Mouse (Mus musculus): Measurements from ENCODE around the gene Smlr1.

The Smlr1 gene

DNA sequence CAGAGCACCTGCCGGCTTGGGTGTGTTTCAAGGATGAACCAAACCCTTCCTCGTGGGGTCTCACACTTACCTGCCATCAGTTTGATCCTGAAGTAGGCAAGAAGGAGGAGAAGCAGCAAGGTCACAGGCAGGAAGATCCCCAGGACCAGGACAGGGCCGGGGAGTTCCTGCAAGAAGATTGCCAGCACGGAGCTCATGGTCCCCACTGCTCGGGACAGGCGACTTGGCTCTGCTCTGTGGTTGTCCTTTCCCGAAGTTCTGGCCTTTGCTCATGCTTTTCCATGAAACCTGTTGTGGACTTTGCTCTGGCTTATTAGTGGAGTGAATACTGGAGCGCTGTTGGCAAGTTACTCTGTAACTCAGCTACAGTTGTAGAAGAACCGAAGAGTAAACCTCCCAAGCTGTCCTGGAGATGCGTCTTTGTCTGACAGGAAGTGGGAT is at the start of gene Smlr1:
Gene Smlr1, minus strand, starts transcription at position 377 of the 441 bp plus-strand sequence.
- no peak for DNase-seq (ENCODE audit: low spot score)

DNA sequence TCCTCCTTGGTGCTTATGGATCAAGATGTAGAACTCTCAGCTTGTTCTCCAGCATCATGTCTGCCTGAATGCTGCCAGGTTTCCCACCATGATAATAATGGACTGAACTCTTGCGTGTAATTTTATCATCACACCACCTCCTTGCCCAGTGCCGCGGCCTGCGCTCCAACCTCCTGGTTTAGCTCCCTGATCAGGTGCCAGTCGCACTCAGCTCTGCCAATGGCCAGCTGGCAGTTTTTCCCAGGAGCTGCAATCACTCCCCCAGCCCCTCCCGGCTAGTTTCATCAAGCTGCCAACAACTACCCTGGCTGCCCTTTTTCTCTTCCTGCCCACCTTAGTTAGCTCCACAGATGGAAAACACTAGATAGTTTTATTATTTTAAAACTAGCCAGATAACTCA is 48.8 kb upstream of the Smlr1 start:
- no peak for DNase-seq (ENCODE audit: low spot score)

DNA sequence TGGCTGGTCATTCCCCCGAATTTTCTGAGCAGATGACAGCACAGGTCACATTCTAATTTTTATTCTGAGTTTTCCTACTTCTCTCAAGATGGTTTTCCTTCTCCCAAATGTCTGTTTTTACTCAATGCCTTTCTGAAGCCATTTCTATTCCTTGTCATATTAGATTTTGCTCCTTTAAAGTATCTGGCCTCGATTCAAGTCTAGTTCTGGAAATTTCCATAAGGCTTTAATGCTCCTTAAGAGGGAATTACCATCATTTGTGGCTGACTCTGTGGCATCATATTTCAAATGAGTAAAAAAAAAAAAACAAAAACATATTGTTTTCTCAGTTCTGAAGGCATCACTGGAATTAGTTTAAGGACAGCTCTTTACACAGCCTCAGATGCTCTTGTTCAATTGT is 44.0 kb upstream of the Smlr1 start:
- no peak for DNase-seq (ENCODE audit: low spot score)

DNA sequence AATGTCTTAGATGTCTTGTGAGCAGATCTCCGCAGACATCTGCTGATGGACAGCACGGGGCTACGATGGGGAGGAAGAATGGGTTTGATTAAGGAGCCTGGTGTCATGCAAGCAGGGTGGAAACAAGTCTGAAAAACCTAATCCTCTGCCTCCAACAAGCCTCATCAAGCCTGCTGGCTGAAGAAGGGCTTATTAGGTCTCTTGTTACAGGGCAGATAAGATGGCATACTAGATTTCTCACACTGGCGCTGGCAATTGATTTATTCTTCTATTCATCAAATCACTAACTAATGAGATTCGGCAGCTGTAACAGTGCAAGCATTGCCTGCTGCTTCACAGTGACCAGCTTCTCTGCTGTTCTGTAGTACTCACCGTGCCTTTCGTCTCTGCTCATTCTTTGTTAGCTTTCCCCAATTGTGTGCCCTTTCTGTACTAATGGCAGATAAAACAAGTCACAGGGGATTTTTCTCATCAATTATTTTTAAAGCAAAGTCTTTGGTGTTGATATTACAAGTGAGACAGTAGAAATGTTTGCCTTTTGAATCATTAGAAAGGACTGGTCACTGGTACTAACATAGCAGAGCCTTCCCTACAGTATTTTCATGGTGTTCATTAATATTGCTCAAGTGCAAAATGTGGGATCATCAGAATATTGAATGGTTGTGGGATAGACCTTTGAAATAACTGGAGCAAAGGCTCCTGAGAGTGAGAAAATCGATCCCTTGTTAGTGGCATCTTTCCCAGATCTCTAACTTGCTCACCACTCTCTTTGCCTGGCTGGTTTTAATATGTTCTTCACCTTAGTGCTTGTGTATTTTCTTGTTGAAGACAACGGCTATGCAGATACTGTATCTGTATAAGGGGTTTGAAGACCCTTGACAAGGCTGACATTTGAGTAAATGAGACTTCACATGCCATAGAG is 35.5 kb upstream of the Smlr1 start:
- DNase-seq (ENCODE audit: low spot score), result no peak

DNA sequence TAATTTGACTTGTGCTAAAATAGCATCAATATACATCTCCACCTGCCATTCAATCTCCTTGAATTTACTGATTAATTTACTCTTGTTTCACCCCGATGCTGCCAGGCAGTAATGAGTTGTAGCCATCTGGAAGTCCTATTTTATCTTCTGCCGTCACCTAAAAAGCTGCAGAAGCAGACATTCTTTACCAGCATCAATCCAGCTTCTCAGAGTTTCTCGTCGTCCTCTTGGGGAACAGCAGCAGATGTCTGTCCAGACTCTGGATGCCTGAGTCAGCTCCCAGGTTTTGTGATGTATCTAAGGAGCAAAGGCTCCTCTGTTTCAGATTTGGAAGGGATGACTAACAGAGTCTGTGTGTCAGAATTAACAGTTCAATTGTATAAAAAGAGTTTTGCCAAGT is 16.9 kb upstream of the Smlr1 start:
- DNase-seq (ENCODE audit: low spot score), result no peak

DNA sequence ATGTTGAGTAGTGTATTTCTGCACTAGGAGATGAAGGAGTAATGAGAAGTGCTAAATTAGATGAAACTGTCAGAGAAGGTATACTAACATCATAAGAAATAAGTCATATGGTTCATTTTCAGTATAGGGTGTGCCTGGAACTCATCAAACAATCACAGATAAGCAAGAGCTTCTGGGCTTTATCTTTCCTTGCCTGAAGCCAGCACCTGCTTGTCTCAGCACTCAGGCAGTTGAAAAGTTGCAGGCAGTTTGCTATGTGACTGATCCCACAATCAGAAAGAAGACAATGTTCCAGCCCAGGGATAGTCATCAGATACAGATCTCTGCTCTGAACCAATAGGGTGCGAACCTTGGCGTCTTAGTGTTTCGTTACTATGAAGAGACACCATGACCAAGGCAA is 5.0 kb upstream of the Smlr1 start:
- no peak for DNase-seq (ENCODE audit: low spot score)

DNA sequence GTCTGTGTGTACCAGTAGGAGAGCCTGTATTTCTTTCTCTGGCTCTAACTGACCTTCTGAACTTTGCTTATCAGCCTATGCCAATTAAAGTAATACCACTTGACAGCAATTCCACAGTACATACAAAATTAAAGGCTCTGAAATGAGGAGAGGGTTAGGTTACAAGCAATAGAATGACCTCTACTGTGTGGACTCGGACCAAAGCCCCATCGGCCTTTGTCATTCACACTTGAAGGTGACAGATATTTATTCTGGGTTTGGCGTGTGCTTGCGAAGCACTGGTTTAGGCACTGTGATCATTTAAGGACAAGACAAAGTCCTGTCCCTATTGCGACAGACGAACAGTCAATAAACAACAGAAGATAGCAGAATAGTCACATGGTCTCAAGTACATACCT is 3.7 kb upstream of the Smlr1 start:
- no peak for DNase-seq (ENCODE audit: low spot score)

DNA sequence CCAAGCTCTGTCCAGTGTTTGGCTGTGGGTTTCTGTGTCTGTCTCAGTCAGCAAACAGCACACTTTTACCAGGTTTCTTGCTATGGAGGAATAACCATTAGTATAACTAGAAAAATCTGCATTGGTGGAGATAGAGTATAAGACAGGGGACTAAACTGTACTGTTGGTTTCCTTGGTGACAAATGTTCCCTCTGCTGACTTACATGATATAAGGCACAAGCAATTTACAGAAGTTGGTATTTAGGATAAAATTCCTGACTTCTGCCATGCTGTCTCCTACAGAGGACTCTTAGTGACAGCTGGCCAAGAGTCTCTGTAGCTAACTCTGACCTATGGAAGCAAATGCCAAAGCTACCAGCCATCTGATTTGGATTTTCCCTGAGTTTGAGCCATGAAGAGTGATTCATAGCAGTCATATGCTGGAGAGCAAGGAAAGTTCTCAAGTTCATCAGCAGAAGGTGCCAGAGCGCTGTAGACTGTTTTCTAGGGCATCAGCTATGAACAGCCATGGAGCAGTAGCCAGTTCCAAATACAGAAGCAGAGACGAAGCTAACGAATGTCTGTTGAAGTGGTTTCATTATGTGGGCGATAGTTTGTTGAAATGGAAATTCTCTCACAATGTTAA is 3.2 kb upstream of the Smlr1 start:
- DNase-seq (ENCODE audit: low spot score), result no peak

DNA sequence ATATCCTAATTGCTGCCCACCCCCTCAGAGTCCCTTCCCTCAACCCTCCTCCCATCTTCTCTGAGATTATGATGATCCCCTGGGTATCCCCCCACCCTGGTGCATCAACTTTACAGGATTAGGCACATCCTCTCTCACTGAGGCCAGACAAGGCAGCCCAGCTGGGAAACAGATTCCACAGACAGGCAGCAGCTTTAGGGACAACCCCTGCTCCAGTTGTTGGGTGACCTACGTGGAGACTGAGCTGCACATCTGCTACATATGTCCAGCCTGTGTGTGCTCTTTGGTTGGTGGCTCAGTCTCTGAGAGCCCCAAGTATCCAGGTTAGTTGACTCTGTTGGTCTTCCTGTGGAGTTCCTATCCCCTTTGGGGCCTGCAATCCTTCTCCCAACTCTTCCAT is 2.7 kb upstream of the Smlr1 start:
- no peak for DNase-seq (ENCODE audit: low spot score)

DNA sequence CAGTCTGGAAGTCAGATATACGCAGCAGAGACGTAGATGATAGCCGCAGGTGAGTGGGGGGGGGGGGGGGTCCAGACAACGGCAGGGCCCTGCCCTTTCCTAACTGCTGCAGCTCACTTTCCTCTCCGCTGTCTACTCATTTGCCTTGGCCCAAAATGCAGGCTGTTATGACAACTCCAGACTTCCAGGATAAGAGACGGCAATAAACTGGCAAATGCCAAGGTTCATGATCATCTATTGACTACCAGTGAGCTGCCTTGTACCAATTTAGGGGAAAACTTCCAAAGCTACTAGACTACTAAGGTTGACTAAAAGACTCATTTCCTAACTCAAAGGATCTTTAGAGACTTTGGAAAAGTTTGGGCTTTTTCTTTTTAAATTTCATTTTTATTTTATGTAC is 554 bp upstream of the Smlr1 start:
- no peak for DNase-seq (ENCODE audit: low spot score)

DNA sequence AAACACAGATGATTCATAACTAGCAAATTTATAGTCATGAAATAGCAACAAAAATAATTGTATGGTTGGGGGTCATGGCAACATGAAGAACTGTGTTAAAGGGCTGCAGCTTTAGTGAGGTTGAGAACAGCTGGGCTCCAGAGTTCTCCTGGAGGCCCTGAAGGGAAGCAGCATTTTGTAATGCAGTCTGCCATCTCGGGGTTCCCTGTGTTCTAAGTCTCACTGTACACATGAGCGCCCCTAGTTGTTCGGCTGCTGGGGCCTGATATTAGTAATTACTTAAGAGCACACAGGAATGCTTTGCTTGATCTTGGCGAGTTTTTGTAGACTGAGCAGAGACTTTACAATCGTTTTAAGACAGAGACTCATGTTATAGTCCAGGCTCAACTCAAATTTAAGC is 1.6 kb downstream of the Smlr1 start:
- no peak for DNase-seq (ENCODE audit: low spot score)

DNA sequence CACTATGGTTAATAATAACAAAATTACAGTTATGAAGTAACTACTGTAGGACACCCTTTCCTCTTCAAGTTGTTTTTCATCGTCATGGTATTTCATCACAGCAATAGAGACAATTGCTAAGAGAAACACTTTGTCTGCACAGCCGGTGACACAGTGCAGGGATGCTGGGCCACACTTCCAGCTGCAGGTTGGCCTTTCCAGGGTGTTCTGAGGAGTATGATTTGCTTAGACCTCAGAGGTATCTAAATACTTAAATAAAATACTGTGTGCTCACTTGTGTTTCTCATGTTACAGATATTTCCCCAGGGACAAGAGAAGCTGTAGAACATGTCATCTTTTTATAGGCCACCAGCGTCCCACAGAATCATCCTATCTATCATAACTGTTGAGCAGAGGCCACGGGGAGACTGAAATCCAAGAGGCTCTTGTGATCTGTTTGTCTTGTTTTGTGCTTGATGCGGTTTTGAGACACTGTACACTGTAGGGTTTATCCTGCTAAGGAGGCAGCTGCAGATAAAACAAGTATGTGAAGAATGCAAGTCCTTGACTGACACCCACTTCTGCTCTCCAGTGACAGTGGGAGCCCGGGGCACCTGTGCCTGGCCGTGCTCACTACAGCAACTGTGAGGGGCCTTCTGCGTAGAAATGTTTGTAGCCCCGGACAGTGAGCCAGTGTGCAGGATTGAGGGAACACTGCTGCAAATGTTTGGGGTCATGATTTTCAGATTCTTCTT is 2.4 kb downstream of the Smlr1 start:
- DNase-seq (ENCODE audit: low spot score), result no peak

DNA sequence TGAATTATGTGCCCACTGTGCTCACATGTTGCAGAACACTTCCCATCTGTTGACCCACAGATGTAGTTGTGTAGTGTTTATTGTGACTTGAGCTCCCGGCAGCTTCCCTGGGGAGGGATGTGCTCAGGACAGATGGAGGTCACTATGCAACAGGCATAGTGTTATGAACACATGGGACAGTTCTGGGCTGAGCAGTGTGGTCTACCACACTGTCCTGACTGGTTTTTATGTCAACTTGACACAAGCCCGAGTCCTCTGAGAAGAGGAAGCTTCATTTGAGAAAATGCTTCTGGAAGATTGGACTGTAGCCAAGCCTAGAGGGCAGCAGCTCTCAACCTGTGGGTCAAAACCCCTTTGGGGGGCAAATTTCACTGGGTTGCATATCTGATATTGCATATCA is 3.0 kb downstream of the Smlr1 start:
- no peak for DNase-seq (ENCODE audit: low spot score)

DNA sequence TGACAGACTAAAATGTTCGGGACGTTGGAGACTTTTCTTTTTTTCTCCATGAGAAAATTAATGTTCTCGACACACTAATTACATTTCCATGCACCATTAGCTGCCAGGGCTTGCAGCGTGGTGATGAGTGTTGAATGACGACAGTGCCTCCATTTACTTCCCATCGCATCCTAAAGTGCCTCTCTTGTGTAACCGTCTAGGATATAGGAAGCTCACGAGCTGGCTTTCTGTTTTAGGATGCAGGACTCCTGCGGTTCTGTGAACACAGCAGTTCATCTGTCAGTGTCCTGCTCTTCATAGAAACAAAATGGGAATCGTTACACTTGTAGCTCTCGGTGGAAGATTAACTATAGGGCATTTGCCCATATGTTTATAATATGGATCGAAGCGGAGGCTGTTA is 4.7 kb downstream of the Smlr1 start:
- no peak for DNase-seq (ENCODE audit: low spot score)

DNA sequence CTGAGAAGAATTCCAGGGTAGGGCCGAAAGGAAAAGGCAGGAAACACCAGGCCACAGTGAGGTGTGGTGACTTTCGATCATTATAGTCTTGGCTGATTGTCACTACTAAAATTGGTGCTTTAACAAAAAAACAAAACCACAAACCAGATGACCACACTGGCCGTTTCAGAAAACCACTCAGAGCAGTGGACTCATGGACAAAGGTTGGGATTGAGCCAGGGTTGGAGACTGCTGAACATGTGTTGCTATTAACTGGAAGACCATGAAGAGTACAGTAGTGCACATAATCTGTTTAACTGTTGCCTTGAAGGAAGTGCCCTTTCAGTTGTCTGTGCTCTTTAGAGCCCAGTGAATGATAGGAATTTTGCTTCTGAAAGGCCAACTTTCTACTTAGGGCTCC is 8.9 kb downstream of the Smlr1 start:
- no peak for DNase-seq (ENCODE audit: low spot score)

DNA sequence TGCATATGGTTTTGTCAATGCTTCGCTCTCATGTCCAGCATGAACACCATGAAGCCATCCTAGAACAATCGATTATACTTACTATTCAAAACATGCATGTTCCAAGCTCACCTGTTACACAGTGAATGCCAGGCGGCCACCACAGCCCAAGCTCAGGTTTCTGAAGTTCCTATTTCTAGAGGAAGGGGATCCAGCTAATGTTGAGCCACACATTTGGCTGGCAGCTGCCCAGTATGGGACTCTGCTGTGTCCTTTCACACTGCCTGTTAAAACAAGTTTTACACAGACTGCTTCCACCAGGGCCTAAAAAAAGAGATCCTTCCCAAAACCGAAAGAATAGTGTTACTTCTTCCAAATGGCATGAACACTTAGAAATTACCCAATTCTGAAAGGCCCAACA is 9.4 kb downstream of the Smlr1 start:
- DNase-seq (ENCODE audit: low spot score), result no peak

DNA sequence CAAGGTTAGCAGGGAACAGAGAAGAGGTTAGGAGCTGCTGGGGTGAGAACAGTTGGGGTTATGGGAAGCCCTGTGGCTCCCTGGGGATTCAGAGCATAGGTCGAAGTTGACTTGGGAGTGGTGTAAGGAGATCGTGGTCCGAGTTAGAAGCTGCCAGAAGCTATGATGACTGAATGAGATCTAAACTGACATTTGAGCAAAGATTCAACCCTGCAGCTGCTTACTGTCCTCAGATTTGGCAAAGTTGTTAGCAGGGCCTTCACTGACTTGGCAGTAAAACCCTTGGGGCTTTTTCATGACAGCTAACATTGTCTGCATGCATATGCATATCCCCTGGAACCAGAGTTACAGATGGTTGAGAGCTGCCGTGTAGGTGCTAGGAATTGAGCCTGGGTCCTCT is 9.9 kb downstream of the Smlr1 start:
- DNase-seq (ENCODE audit: low spot score), result no peak

DNA sequence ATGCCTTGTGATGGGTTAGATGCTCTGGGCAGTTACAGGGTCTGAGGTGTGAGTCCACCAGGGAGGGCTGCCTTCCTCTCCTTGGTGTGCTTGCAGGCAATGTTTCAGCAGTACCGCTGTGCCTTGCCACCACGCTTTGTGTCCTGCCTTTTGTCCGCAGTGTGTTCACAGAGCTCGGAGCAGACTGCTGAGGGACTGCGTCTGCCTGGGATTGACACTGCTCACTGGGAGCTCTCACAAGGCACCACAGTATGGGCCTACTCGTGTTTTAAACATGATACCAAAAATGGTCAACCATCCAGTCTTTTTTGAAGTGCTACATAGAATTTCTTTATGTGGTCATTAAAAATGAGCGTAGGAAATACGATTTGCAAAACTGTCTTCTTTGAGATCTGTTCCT is 12.3 kb downstream of the Smlr1 start:
- DNase-seq (ENCODE audit: low spot score), result no peak

DNA sequence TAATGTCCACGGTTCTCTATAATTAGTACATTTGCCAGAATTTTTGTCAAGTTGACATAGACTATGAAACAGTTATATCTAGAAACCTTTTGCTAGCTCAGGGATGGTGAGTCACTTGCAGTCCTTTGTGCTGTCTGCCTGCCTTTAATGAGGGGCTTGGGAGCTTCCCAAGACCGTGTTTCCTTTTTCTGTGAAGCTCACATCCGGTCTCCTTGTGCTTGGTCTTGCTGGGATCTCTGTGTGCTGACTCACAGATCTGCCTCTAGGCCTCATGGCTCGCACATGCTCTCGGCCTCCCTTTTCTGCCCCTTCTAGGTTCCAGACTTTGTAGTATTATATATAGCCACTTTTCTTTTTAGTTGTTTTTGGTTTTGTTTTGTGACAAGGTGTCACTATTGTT is 15.6 kb downstream of the Smlr1 start:
- no peak for DNase-seq (ENCODE audit: low spot score)

DNA sequence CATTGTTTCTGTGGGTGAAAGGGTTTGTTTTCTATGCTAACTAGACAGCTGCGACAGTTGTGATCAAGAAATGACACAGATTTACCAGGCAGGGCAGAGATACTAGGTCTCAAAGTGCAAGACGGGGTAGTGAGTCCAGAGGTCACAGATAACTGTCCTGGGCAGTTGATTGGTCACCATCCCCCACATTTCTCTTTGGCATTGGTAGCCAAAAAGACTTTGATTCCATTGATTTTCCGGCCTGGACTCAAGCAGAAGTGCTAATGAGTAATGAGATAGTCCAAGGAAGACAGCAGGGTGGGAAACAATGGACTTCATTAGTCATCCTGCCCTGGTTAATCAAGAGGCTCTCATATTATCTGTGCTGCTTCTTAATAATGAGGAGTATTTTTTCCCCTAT is 16.1 kb downstream of the Smlr1 start:
- no peak for DNase-seq (ENCODE audit: low spot score)

DNA sequence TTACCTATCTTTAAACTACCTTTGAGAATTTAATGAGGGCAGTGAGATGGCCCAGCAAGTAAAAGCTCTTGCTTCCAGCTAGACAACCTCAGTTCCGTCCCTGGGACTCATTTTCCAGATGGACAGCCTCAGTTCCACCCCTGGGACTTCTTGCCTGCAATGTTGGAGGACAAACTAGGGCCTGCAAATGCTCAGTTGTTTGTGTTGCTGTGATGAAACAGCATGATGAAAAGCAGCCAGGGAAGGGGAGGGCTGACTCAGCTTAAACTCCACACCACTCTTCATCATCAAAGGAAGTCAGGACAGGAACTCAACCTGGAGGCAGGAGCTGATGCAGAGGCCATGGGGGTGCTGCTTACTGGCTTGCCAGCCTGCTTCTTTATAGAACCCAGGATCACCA is 22.2 kb downstream of the Smlr1 start:
- no peak for DNase-seq (ENCODE audit: low spot score)

DNA sequence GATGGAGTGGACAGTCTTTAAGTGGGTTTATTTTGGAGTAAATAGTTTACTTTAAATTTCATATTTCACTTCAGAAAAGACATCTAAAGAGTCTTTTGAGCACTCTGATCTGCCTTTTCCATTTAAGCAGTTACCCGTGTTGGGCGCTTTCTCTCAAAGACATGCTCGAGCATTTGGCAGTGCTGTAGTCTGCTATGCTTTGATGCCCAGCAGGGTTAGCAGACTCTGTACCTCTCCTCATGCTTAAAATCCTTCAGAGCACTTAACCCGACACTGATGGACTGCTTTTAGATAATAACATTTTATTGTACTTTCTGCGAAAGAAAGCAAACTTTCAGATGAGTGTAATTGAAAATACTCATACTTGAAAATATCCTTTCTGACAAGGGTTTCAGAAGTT is 32.8 kb downstream of the Smlr1 start:
- DNase-seq (ENCODE audit: low spot score), result no peak

All from ovary, postnatal 36 days (tissue).